Mouse (Mus musculus) ES-E14 (cell line): Measurements from ENCODE around the gene Setd1b.

Experiments
- CHD2 ChIP-seq: IDR thresholded peaks from 2 replicates; pipeline ENCODE4 v1.6.1; 2014; ENCODE audit warnings: mild to moderate bottlenecking, low read depth, low read length, inconsistent platforms
- HCFC1 ChIP-seq: IDR thresholded peaks from 2 replicates; pipeline ENCODE4 v1.6.1; 2012; ENCODE audit warnings: low read length, inconsistent platforms, borderline replicate concordance; ENCODE audit not compliant: insufficient read depth

- TF ChIP-seq CHD2 (no peak; the same call in 1 of the 2 replicates), HCFC1 (peak; percentile 52; the same call in 1 of the 2 replicates)
Observed at GRCm38 (mm10) chr5:123132308-123133071, 9.5 kb upstream of the Setd1b start, which contains the start of gene Rhof.
